Mouse (Mus musculus) embryonic facial prominence, embryonic 12.5 days (tissue): ENCODE measurements around the gene Ghrl. TPM values are rescaled to one million over a fixed set of nuclear protein-coding genes. Genes with fewer than 3 reads are reported as not detected.

Experiments
- ATAC-seq: fragments of 200-750 bp; cut with Nextera tagmentation; 2 replicates; pipeline ENCODE4 v1.8.0; 2017; ENCODE audit not compliant: insufficient number of reproducible peaks, insufficient read depth, low FRiP score, low TSS enrichment
- H3K27ac ChIP-seq: fragments of 300-500 bp; sonication (generic); 2 replicates; pipeline ENCODE4 v1.5.1; 2016; ENCODE audit warnings: mild to moderate bottlenecking
- H3K27me3 ChIP-seq: fragments of 300-500 bp; sonication (generic); 2 replicates; pipeline ENCODE4 v1.6.1; 2016; ENCODE audit warnings: mild to moderate bottlenecking, moderate library complexity
- H3K36me3 ChIP-seq: fragments of 300-500 bp; sonication (generic); 2 replicates; pipeline ENCODE4 v1.6.1; 2016; ENCODE audit warnings: mild to moderate bottlenecking
- H3K4me1 ChIP-seq: fragments of 300-500 bp; sonication (generic); 2 replicates; pipeline ENCODE4 v1.6.1; 2016
- H3K4me2 ChIP-seq: fragments of 300-500 bp; sonication (generic); replicated peaks from 2 replicates; pipeline ENCODE4 v1.6.1; 2016; ENCODE audit warnings: mild to moderate bottlenecking, moderate library complexity
- H3K4me3 ChIP-seq: fragments of 300-500 bp; sonication (generic); 2 replicates; pipeline ENCODE4 v1.5.1; 2016; ENCODE audit warnings: mild to moderate bottlenecking
- H3K9ac ChIP-seq: fragments of 300-500 bp; sonication (generic); 2 replicates; pipeline ENCODE4 v1.6.1; 2016; ENCODE audit warnings: mild to moderate bottlenecking, moderate library complexity
- H3K9me3 ChIP-seq: fragments of 300-500 bp; sonication (generic); 2 replicates; pipeline ENCODE4 v1.6.1; 2016; ENCODE audit warnings: mild to moderate bottlenecking, moderate library complexity
- WGBS: fragments of 180-500 bp; shearing (Covaris S2); methylation state at CpG from one replicate; pipeline ENCODE4 v1.1.7; 2016; 5-methylcytosine and 5-hydroxymethylcytosine counted together
- polyA plus RNA-seq: library from polyadenylated mRNA; unstranded; fragments of >200 nt; fragmentation: Nextera tagmentation; extraction: Ambion mirVana; gene quantifications from 2 replicates; pipeline ENCODE4 v1.2.1, GENCODE M21; 2016

Ghrl gene
- polyA plus RNA-seq, result 0.37 TPM in 1 of 2 replicates, not detected in the other

- Histone ChIP-seq H3K27ac (no peak within 1 kb of the TSS), H3K9ac (no peak within 1 kb of the TSS), H3K27me3 (no peaks in the 10 kb centered on the region), H3K9me3 (no peaks in the 10 kb centered on the region), H3K4me2 (no peak within 1 kb of the TSS), H3K4me1 (no peaks in the 10 kb centered on the region), H3K4me3 (no peak within 1 kb of the TSS), H3K36me3 (peaks cover 73% of the 10 kb centered on the region)
- ATAC-seq, result no peak
- 90% methylated on average over 3 of the region's 3 CpGs for WGBS
Measured at GRCm38 (mm10) chr6:113719878-113720277, at the start of gene Ghrl. Gene Ghrl (minus strand): TSS chr6:113719880.

GRCm38 (mm10) chr6:113768804-113769203 is 49.1 kb upstream of the Ghrl start:
- no peaks in the 10 kb centered on the region; the same call in 1 of the 2 replicates for H3K27me3 ChIP-seq
- no peak overlapping the region for H3K27ac ChIP-seq
- no peaks in the 10 kb centered on the region for H3K4me1 ChIP-seq
- ATAC-seq, result no peak
- H3K9ac ChIP-seq, result no peak overlapping the region
- 63% methylated on average over 11 of the region's 11 CpGs for WGBS
- no peaks in the 10 kb centered on the region for H3K9me3 ChIP-seq
- no peaks in the 10 kb centered on the region for H3K36me3 ChIP-seq
- H3K4me2 ChIP-seq, result no peak overlapping the region
- H3K4me3 ChIP-seq, result no peak overlapping the region

GRCm38 (mm10) chr6:113761644-113762043 is 42.0 kb upstream of the Ghrl start:
- Histone ChIP-seq H3K4me2 (no peak overlapping the region), H3K27me3 (no peaks in the 10 kb centered on the region), H3K27ac (no peak overlapping the region), H3K36me3 (no peaks in the 10 kb centered on the region), H3K4me1 (no peaks in the 10 kb centered on the region), H3K9me3 (no peaks in the 10 kb centered on the region), H3K4me3 (no peak overlapping the region), H3K9ac (no peak overlapping the region)
- WGBS, result 25% methylated on average over 7 of the region's 7 CpGs
- ATAC-seq, result no peak

- H3K27ac ChIP-seq, result no peak overlapping the region
- no peaks in the 10 kb centered on the region for H3K4me1 ChIP-seq
- WGBS, result 58% methylated on average over 17 of the region's 17 CpGs
- no peak overlapping the region for H3K9ac ChIP-seq
- H3K9me3 ChIP-seq, result no peaks in the 10 kb centered on the region
- no peak overlapping the region for H3K4me2 ChIP-seq
- H3K4me3 ChIP-seq, result no peak overlapping the region
- H3K36me3 ChIP-seq, result no peaks in the 10 kb centered on the region
- ATAC-seq, result no peak
- H3K27me3 ChIP-seq, result peaks cover 18% of the 10 kb centered on the region
Measured at GRCm38 (mm10) chr6:113749119-113749685, 29.5 kb upstream of the Ghrl start.

- peaks cover 18% of the 10 kb centered on the region for H3K27me3 ChIP-seq
- 37% methylated on average over 26 of the region's 26 CpGs for WGBS
- H3K9ac ChIP-seq, result no peak overlapping the region
- no peaks in the 10 kb centered on the region for H3K9me3 ChIP-seq
- no peaks in the 10 kb centered on the region for H3K36me3 ChIP-seq
- no peak for ATAC-seq
- no peak overlapping the region for H3K4me3 ChIP-seq
- peak overlapping the region; percentile 27; the same call in 1 of the 2 replicates for H3K4me2 ChIP-seq
- H3K27ac ChIP-seq, result no peak overlapping the region
- no peaks in the 10 kb centered on the region for H3K4me1 ChIP-seq
Measured at GRCm38 (mm10) chr6:113748351-113748750, 28.7 kb upstream of the Ghrl start.

- Histone ChIP-seq H3K27ac (no peak overlapping the region), H3K4me2 (no peak overlapping the region), H3K27me3 (peaks cover 18% of the 10 kb centered on the region), H3K4me3 (no peak overlapping the region), H3K9ac (no peak overlapping the region), H3K36me3 (no peaks in the 10 kb centered on the region), H3K4me1 (no peaks in the 10 kb centered on the region), H3K9me3 (no peaks in the 10 kb centered on the region)
- ATAC-seq, result no peak
- 89% methylated on average over 14 of the region's 14 CpGs for WGBS
Measured at GRCm38 (mm10) chr6:113747284-113747683, 27.6 kb upstream of the Ghrl start.

GRCm38 (mm10) chr6:113745117-113745516 is 25.4 kb upstream of the Ghrl start:
- Histone ChIP-seq H3K9ac (no peak overlapping the region), H3K36me3 (no peaks in the 10 kb centered on the region), H3K9me3 (no peaks in the 10 kb centered on the region), H3K27me3 (peaks cover 18% of the 10 kb centered on the region), H3K4me3 (no peak overlapping the region), H3K4me1 (no peaks in the 10 kb centered on the region), H3K4me2 (no peak overlapping the region), H3K27ac (no peak overlapping the region)
- ATAC-seq, result no peak

GRCm38 (mm10) chr6:113743111-113743510 is 23.4 kb upstream of the Ghrl start:
- WGBS, result 30% methylated on average over 1 of the region's 1 CpGs
- Histone ChIP-seq H3K9ac (no peak overlapping the region), H3K4me2 (no peak overlapping the region)

GRCm38 (mm10) chr6:113742321-113742720 is 22.6 kb upstream of the Ghrl start:
- H3K4me1 ChIP-seq, result peaks cover 9% of the 10 kb centered on the region
- no peak overlapping the region for H3K4me3 ChIP-seq
- peaks cover 12% of the 10 kb centered on the region for H3K36me3 ChIP-seq
- H3K27me3 ChIP-seq, result 0 out of 2 replicates have a peak, but pooled peaks cover 2% of the 10 kb centered on the region
- no peaks in the 10 kb centered on the region for H3K9me3 ChIP-seq
- 75% methylated on average over 1 of the region's 1 CpGs for WGBS
- H3K27ac ChIP-seq, result no peak overlapping the region
- H3K9ac ChIP-seq, result no peak overlapping the region
- no peak for ATAC-seq
- no peak overlapping the region for H3K4me2 ChIP-seq

More at GRCm38 (mm10) chr6:113743111-113743510, 23.4 kb upstream of the Ghrl start:
- Histone ChIP-seq H3K27me3 (peaks cover 6% of the 10 kb centered on the region; the same call in 1 of the 2 replicates), H3K4me3 (no peak overlapping the region), H3K9me3 (no peaks in the 10 kb centered on the region), H3K4me1 (peaks cover 9% of the 10 kb centered on the region), H3K27ac (no peak overlapping the region), H3K36me3 (peaks cover 6% of the 10 kb centered on the region)
- no peak for ATAC-seq

- Histone ChIP-seq H3K9me3 (no peaks in the 10 kb centered on the region), H3K27me3 (no peaks in the 10 kb centered on the region), H3K4me2 (no peak overlapping the region), H3K4me3 (no peak overlapping the region), H3K27ac (no peak overlapping the region), H3K4me1 (peaks cover 9% of the 10 kb centered on the region), H3K9ac (no peak overlapping the region), H3K36me3 (peaks cover 17% of the 10 kb centered on the region)
- no peak for ATAC-seq
- WGBS, result 63% methylated on average over 2 of the region's 2 CpGs
Measured at GRCm38 (mm10) chr6:113741425-113741824, 21.7 kb upstream of the Ghrl start.

- Histone ChIP-seq H3K9ac (peak within 1 kb of the TSS; percentile 88), H3K9me3 (no peaks in the 10 kb centered on the region), H3K27ac (no peak within 1 kb of the TSS), H3K36me3 (peaks cover 26% of the 10 kb centered on the region), H3K4me1 (peaks cover 9% of the 10 kb centered on the region), H3K4me2 (peak within 1 kb of the TSS; percentile 84), H3K27me3 (no peaks in the 10 kb centered on the region), H3K4me3 (peak within 1 kb of the TSS; percentile 90)
- peak; percentile 70; the same call in 1 of the 2 replicates for ATAC-seq
- 7% methylated on average over 41 of the region's 41 CpGs for WGBS
Measured at GRCm38 (mm10) chr6:113740236-113741217, 20.8 kb upstream of the Ghrl start, which contains the start of gene Sec13. Gene Sec13 (minus strand): TSS chr6:113740743.
